Mouse (Mus musculus) neural tube, embryonic 14.5 days (tissue): ENCODE data around the gene Klf12. TPM values are rescaled to one million over a fixed set of nuclear protein-coding genes. Genes with fewer than 3 reads are reported as not detected.

ENCODE experiments used
- ATAC-seq: fragments of 200-750 bp; cut with Nextera tagmentation; 2 replicates; pipeline ENCODE4 v1.8.0; 2017; ENCODE audit warnings: low read depth, mild to moderate bottlenecking, moderate TSS enrichment, moderate library complexity
- H3K27ac ChIP-seq: fragments of 300-500 bp; sonication (generic); 2 replicates; pipeline ENCODE4 v1.5.1; 2014; ENCODE audit warnings: low read depth, mild to moderate bottlenecking, control low read depth, low read length, moderate library complexity, mixed read lengths
- H3K27me3 ChIP-seq: fragments of 300-500 bp; sonication (generic); 2 replicates; pipeline ENCODE4 v1.6.1; 2014; ENCODE audit warnings: low read length; ENCODE audit not compliant: control insufficient read depth, insufficient read depth
- H3K36me3 ChIP-seq: fragments of 300-500 bp; sonication (generic); 2 replicates; pipeline ENCODE4 v1.6.1; 2014; ENCODE audit warnings: low read length, mixed read lengths; ENCODE audit not compliant: control insufficient read depth, insufficient read depth
- H3K4me1 ChIP-seq: fragments of 300-500 bp; sonication (generic); 2 replicates; pipeline ENCODE4 v1.6.1; 2014; ENCODE audit warnings: low read length; ENCODE audit not compliant: control insufficient read depth, insufficient read depth
- H3K4me2 ChIP-seq: fragments of 300-500 bp; sonication (generic); 2 replicates; pipeline ENCODE4 v1.6.1; 2014; ENCODE audit warnings: mild to moderate bottlenecking, low read depth, low read length, control low read depth
- H3K4me3 ChIP-seq: fragments of 300-500 bp; sonication (generic); 2 replicates; pipeline ENCODE4 v1.5.1; 2014; ENCODE audit warnings: low read depth, low read length, control low read depth, mixed read lengths
- H3K9ac ChIP-seq: fragments of 300-500 bp; sonication (generic); replicated peaks from 2 replicates; pipeline ENCODE4 v1.6.1; 2014; ENCODE audit warnings: low read depth, mild to moderate bottlenecking, control low read depth, low read length, mixed read lengths
- H3K9me3 ChIP-seq: fragments of 300-500 bp; sonication (generic); 2 replicates; pipeline ENCODE4 v1.6.1; 2016; ENCODE audit warnings: low read length; ENCODE audit not compliant: control insufficient read depth
- WGBS: fragments of 180-500 bp; shearing (Covaris S2); extraction: QIAGEN DNeasy Blood & Tissue Kit; methylation state at CpG from one replicate; pipeline ENCODE4 v1.1.7; 2014; 5-methylcytosine and 5-hydroxymethylcytosine counted together
- polyA plus RNA-seq: library from polyadenylated mRNA; unstranded; fragments of >200 nt; fragmentation: Nextera tagmentation; extraction: Ambion mirVana; gene quantifications from 2 replicates; pipeline ENCODE4 v1.2.1, GENCODE M21; 2014

The Klf12 gene
- polyA plus RNA-seq, 1 experiment from 2014 or later, result 43.7 TPM

DNA sequence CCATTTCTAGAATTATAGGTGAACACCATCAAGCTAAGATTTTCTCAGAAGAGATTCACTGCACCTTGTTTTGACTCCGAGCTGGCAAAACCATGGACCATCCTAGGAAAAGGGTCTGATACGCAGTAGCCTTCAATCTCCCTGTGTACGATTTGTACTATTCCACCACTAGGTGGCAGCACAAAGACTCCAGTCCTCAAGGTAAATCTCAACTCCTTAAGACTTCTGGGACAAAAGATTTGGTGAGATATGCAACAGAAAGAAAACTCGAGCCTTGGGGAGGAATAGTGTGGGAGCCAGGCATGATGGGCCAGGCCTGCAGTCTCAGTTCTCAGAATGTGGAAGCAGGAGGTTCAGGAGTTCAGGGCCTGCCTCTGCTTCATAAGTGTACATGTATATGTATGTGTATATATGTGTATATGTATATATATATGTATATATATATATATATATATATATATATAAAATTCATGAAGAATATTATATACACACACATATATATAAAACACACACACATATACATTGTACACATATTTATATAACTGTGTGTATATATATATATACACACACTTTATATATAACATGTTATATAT lies 274.6 kb downstream of the Klf12 start:
- 44% methylated on average over 4 of the region's 4 CpGs for WGBS

GRCm38 (mm10) chr14:99983510-99983909 lies 301.0 kb downstream of the Klf12 start:
- 56% methylated on average over 7 of the region's 7 CpGs for WGBS
- 0 out of 2 replicates have a peak, but pooled peaks have one; percentile 34 for ATAC-seq

More for the DNA sequence above, 274.6 kb downstream of the Klf12 start:
- Histone ChIP-seq H3K27ac (no peak overlapping the region), H3K4me1 (0 out of 2 replicates have a peak, but pooled peaks cover 2% of the 10 kb centered on the region), H3K9ac (no peak overlapping the region), H3K27me3 (no peaks in the 10 kb centered on the region), H3K36me3 (no peaks in the 10 kb centered on the region), H3K4me3 (no peak overlapping the region), H3K4me2 (no peak overlapping the region), H3K9me3 (no peaks in the 10 kb centered on the region)
- ATAC-seq, result no peak

DNA sequence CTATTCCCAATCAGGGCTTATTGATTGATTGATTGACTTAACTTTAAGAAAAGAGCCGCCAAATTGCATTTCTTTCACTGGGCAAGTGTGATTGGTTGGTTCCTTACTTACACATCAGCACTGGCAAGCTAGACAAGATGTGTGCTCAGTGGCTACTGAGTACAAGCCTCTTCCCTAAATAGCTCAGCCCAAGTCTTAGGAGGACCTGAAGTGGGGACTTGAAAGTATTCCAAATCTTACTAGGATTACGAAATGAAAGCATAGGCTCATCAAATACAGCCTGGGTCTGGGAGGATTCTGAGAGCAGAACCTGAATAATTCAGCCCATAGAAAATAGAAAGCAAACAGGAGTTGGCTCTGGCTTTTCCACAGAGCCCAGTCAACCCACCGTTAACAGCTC lies 303.3 kb downstream of the Klf12 start:
- ATAC-seq, result no peak
- H3K36me3 ChIP-seq, result no peaks in the 10 kb centered on the region
- whole genome bisulfite sequencing, result 86% methylated on average over 3 of the region's 3 CpGs
- no peaks in the 10 kb centered on the region for H3K9me3 ChIP-seq
- no peak overlapping the region for H3K4me3 ChIP-seq
- H3K4me2 ChIP-seq, result no peak overlapping the region
- H3K4me1 ChIP-seq, result no peaks in the 10 kb centered on the region
- H3K27me3 ChIP-seq, result no peaks in the 10 kb centered on the region
- H3K9ac ChIP-seq, result no peak overlapping the region
- no peak overlapping the region for H3K27ac ChIP-seq

More at GRCm38 (mm10) chr14:99983510-99983909, 301.0 kb downstream of the Klf12 start:
- no peaks in the 10 kb centered on the region for H3K36me3 ChIP-seq
- no peaks in the 10 kb centered on the region for H3K9me3 ChIP-seq
- no peaks in the 10 kb centered on the region for H3K27me3 ChIP-seq
- no peak overlapping the region for H3K4me2 ChIP-seq
- no peak overlapping the region for H3K4me3 ChIP-seq
- H3K4me1 ChIP-seq, result no peaks in the 10 kb centered on the region
- H3K9ac ChIP-seq, result no peak overlapping the region
- no peak overlapping the region for H3K27ac ChIP-seq

GRCm38 (mm10) chr14:99967920-99968319 lies 316.6 kb downstream of the Klf12 start:
- peak; percentile 80 for ATAC-seq
- WGBS, result 31% methylated on average over 4 of the region's 4 CpGs
- 0 out of 2 replicates have a peak overlapping the region, but pooled peaks have one; percentile 18 for H3K27ac ChIP-seq

GRCm38 (mm10) chr14:99960500-99961229 lies 323.8 kb downstream of the Klf12 start:
- no peaks in the 10 kb centered on the region for H3K36me3 ChIP-seq
- WGBS, result 79% methylated on average over 10 of the region's 10 CpGs
- H3K4me2 ChIP-seq, result no peak overlapping the region
- H3K4me1 ChIP-seq, result no peaks in the 10 kb centered on the region
- no peak overlapping the region for H3K4me3 ChIP-seq
- H3K27ac ChIP-seq, result no peak overlapping the region
- no peak for ATAC-seq
- no peak overlapping the region for H3K9ac ChIP-seq
- H3K27me3 ChIP-seq, result no peaks in the 10 kb centered on the region
- no peaks in the 10 kb centered on the region for H3K9me3 ChIP-seq

More at GRCm38 (mm10) chr14:99967920-99968319, 316.6 kb downstream of the Klf12 start:
- Histone ChIP-seq H3K9me3 (no peaks in the 10 kb centered on the region), H3K36me3 (no peaks in the 10 kb centered on the region), H3K4me3 (no peak overlapping the region), H3K27me3 (no peaks in the 10 kb centered on the region), H3K4me2 (no peak overlapping the region), H3K4me1 (peaks cover 4% of the 10 kb centered on the region; the same call in 1 of the 2 replicates), H3K9ac (no peak overlapping the region)

DNA sequence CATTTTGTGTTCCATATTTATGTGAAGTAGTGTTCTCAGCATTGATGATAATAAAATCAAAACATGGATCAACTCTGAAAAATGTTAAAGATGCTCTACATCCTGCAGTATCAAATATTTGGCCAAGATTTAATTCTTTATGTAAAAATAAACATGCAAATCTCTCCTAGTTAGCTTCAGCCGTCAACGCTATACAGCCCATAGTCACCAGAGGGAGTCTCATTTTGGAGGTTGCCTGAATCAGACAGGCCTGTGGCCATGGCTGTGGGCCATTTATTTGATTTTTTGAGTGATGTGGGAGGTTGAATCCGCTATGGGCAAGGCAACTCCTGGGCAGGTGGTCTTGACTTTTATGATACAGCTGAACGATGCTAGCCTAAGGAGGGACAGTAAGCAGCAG lies 329.3 kb downstream of the Klf12 start:
- Histone ChIP-seq H3K36me3 (no peaks in the 10 kb centered on the region), H3K9ac (no peak overlapping the region), H3K4me1 (no peaks in the 10 kb centered on the region), H3K4me2 (no peak overlapping the region), H3K27me3 (no peaks in the 10 kb centered on the region), H3K4me3 (no peak overlapping the region), H3K27ac (no peak overlapping the region), H3K9me3 (no peaks in the 10 kb centered on the region)
- ATAC-seq, result no peak
- 80% methylated on average over 4 of the region's 4 CpGs for WGBS

- H3K27me3 ChIP-seq, result no peaks in the 10 kb centered on the region
- H3K4me3 ChIP-seq, result no peak overlapping the region
- no peak overlapping the region for H3K4me2 ChIP-seq
- peak overlapping the region; percentile 60; the same call in 1 of the 2 replicates for H3K27ac ChIP-seq
- ATAC-seq, result peak; percentile 82
- H3K36me3 ChIP-seq, result no peaks in the 10 kb centered on the region
- H3K9me3 ChIP-seq, result no peaks in the 10 kb centered on the region
- peaks cover 14% of the 10 kb centered on the region for H3K4me1 ChIP-seq
- no peak overlapping the region for H3K9ac ChIP-seq
- 33% methylated on average over 17 of the region's 17 CpGs for WGBS
Measured at GRCm38 (mm10) chr14:99944221-99945108, 340.0 kb downstream of the Klf12 start.

- Histone ChIP-seq H3K36me3 (no peaks in the 10 kb centered on the region), H3K9me3 (no peaks in the 10 kb centered on the region), H3K4me3 (no peak overlapping the region), H3K4me1 (peaks cover 14% of the 10 kb centered on the region), H3K4me2 (no peak overlapping the region), H3K9ac (no peak overlapping the region), H3K27me3 (no peaks in the 10 kb centered on the region), H3K27ac (no peak overlapping the region; the same call in 1 of the 2 replicates)
- WGBS, result 21% methylated on average over 8 of the region's 8 CpGs
- ATAC-seq, result peak; percentile 88
Measured at GRCm38 (mm10) chr14:99943156-99943555, 341.3 kb downstream of the Klf12 start.
